Mouse (Mus musculus): ENCODE results near the gene Ect2l. TPM values are rescaled to one million over a fixed set of nuclear protein-coding genes. Genes with fewer than 3 reads are reported as not detected.

Gene Ect2l
- not detected for total RNA-seq (2023)

GRCm38 (mm10) chr10:18210726-18211125 is at the start of gene Ect2l:
Gene Ect2l (minus strand): TSS chr10:18210890.

DNA sequence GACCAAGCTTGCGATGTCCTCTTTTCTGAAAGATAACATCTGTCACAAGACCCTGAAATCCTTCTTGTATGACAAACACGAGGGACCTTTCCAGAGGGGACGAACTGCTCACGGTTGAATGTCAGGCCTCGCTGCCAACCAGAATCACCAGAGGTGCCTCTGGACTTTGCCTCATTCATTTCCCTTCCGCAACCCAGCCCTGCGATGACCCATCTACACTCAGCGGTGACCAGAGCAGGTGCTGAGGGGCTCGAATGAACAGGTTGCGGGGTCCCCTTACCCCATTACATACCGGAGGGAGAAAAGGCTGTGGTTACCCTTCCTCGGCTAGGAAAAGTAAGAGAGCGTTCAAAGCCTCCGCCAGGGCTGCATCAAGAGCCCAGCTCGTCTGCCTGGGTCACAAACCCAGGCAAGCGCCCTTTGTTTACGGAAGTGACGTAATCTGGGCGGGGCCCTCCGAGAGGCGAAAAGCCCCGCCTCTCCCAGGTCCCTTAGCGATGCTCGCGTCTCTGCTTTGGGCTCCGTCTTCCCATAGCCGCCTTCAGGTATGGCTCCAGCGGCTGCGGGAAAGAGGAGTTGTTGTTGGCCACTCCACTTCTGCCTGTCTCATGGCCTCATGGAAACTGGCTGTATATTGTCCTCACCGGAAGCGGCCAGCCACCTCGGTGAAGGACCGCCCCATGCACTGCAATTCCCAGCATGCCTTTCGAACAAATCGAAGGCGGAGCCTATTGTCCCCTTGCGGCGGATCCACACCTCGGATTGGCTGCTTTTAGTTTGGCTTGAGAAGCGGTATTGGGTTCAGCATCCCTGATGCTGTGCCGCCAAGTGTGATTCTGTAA is 24.1 kb upstream of the Ect2l start, which contains the start of gene Ccdc28a:
Ccdc28a (minus strand) TSS at position 439 of the 842 bp plus-strand sequence.

Other genes with a start within 250 kb of the Ect2l start
- 10 to 100 TPM; 80.3 to 81.0 TPM for gene Abracl, start 187.6 kb downstream of the Ect2l start, total RNA-seq (2023)
- 10 to 100 TPM; 49.4 to 53.6 TPM for gene Reps1, start 155.0 kb downstream of the Ect2l start, total RNA-seq (2023)
- gene Ccdc28a, start 24.1 kb upstream of the Ect2l start, total RNA-seq (2023), result 10 to 100 TPM; 10.4 to 11.3 TPM
- 1 to 10 TPM in 1 of 2 experiments, under 1 TPM in 1; 0.76 to 1.5 TPM for gene Nhsl1, start 108.1 kb upstream of the Ect2l start, total RNA-seq (2023)

Measured in monocyte, adult 59 days (primary cell).